Mouse (Mus musculus) liver, embryonic 12.5 days (tissue): Measurements from ENCODE around the gene Nmur1. TPM values are rescaled to one million over a fixed set of nuclear protein-coding genes. Genes with fewer than 3 reads are reported as not detected.

Source experiments
- ATAC-seq: fragments of 200-750 bp; cut with Nextera tagmentation; 2 replicates; pipeline ENCODE4 v1.8.0; 2017; ENCODE audit warnings: moderate number of reproducible peaks, mild to moderate bottlenecking, moderate library complexity
- H3K27ac ChIP-seq: fragments of 300-500 bp; sonication (generic); 2 replicates; pipeline ENCODE4 v1.5.1; 2016; ENCODE audit warnings: mild to moderate bottlenecking
- H3K27me3 ChIP-seq: fragments of 300-500 bp; sonication (generic); replicated peaks from 2 replicates; pipeline ENCODE4 v1.6.1; 2016; ENCODE audit warnings: mild to moderate bottlenecking, moderate library complexity
- H3K36me3 ChIP-seq: fragments of 300-500 bp; sonication (generic); 2 replicates; pipeline ENCODE4 v1.6.1; 2016; ENCODE audit warnings: mild to moderate bottlenecking, moderate library complexity
- H3K4me1 ChIP-seq: fragments of 300-500 bp; sonication (generic); 2 replicates; pipeline ENCODE4 v1.6.1; 2016
- H3K4me2 ChIP-seq: fragments of 300-500 bp; sonication (generic); 2 replicates; pipeline ENCODE4 v1.6.1; 2016; ENCODE audit warnings: mild to moderate bottlenecking, moderate library complexity
- H3K4me3 ChIP-seq: fragments of 300-500 bp; sonication (generic); 2 replicates; pipeline ENCODE4 v1.5.1; 2016; ENCODE audit warnings: mild to moderate bottlenecking, moderate library complexity
- H3K9ac ChIP-seq: fragments of 300-500 bp; sonication (generic); 2 replicates; pipeline ENCODE4 v1.6.1; 2016; ENCODE audit warnings: mild to moderate bottlenecking, moderate library complexity
- H3K9me3 ChIP-seq: fragments of 300-500 bp; sonication (generic); replicated peaks from 2 replicates; pipeline ENCODE4 v1.6.1; 2016; ENCODE audit warnings: mild to moderate bottlenecking, moderate library complexity
- WGBS: fragments of 180-500 bp; shearing (Covaris S2); methylation state at CpG from one replicate; pipeline ENCODE4 v1.1.7; 2016; ENCODE audit not compliant: insufficient replicate concordance; 5-methylcytosine and 5-hydroxymethylcytosine counted together
- polyA plus RNA-seq: library from polyadenylated mRNA; unstranded; fragments of >200 nt; fragmentation: Nextera tagmentation; extraction: Ambion mirVana; gene quantifications from 2 replicates; pipeline ENCODE4 v1.2.1, GENCODE M21; 2016

Gene Nmur1
- polyA plus RNA-seq, 1 experiment from 2014 or later = 0.19 TPM

DNA sequence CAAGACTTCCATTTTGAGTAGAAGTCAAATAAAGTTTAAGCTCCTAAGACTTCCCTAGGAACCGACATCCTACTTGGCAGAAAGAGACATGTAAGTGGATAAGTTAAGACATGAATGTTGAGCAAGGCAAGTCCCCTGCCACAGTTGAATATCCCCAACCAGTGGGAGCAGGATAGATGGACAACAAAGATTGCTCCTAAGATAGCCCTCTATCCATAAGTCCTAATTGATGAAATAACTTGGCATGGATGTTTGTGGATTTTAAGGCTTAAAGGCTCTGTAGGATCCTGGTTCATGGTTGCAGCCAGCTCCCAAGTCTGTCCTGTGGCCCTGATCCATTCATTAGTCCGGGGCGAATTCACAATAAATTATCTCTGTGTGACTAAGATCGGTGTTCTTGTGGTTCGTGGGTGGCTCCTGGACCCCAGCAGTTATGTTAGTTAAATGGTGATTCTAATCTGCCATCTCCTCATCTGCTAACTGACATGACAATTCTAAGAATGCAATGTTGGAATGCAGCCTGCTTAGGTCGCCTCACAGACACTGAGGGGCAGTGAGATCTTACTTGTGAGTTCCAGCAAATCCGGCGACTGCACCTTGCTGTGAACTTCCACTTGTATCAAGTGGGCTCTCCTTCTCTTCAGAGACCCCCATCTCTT is 25.8 kb downstream of the Nmur1 start:
- no peak for ATAC-seq
- Histone ChIP-seq H3K27ac (no peak overlapping the region), H3K4me2 (no peak overlapping the region), H3K4me3 (no peak overlapping the region), H3K9me3 (peaks cover 8% of the 10 kb centered on the region), H3K36me3 (no peaks in the 10 kb centered on the region), H3K4me1 (peaks cover 11% of the 10 kb centered on the region; the same call in 1 of the 2 replicates), H3K9ac (no peak overlapping the region), H3K27me3 (no peaks in the 10 kb centered on the region)
- WGBS = 34% methylated on average over 8 of the region's 8 CpGs

GRCm38 (mm10) chr1:86399322-86399721 is 26.7 kb downstream of the Nmur1 start:
- no peak overlapping the region for H3K27ac ChIP-seq
- no peaks in the 10 kb centered on the region for H3K9me3 ChIP-seq
- no peak overlapping the region for H3K9ac ChIP-seq
- no peak overlapping the region for H3K4me3 ChIP-seq
- 0 out of 2 replicates have a peak, but pooled peaks have one; percentile 35 for ATAC-seq
- WGBS = 33% methylated on average over 3 of the region's 3 CpGs
- no peaks in the 10 kb centered on the region for H3K27me3 ChIP-seq
- H3K4me1 ChIP-seq = peaks cover 11% of the 10 kb centered on the region; the same call in 1 of the 2 replicates
- no peaks in the 10 kb centered on the region for H3K36me3 ChIP-seq
- no peak overlapping the region for H3K4me2 ChIP-seq

DNA sequence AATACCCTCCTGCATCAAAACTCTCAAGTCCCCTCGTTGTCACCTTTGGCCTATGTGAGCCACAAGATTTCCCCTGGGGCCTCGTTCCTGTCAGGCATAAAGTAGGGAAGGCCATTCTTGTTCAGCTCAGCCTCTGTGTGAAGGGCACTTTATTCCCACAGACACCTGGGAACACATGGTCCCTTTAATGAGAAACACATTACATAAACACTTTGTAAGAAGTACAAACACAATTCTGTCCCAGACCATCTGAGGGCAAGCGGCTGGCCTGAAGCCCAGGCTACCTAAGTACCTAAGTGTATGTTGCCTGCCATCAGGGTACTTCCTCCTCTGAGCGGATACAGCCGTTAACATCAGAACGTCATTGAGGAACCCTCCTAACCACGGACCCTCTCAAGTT is 27.8 kb downstream of the Nmur1 start:
- H3K4me1 ChIP-seq = peaks cover 11% of the 10 kb centered on the region; the same call in 1 of the 2 replicates
- no peak overlapping the region for H3K4me3 ChIP-seq
- no peaks in the 10 kb centered on the region for H3K9me3 ChIP-seq
- WGBS = 34% methylated on average over 7 of the region's 7 CpGs
- H3K36me3 ChIP-seq = no peaks in the 10 kb centered on the region
- no peak overlapping the region for H3K9ac ChIP-seq
- H3K4me2 ChIP-seq = no peak overlapping the region
- no peak overlapping the region for H3K27ac ChIP-seq
- no peak for ATAC-seq
- H3K27me3 ChIP-seq = no peaks in the 10 kb centered on the region

- H3K27ac ChIP-seq = no peak overlapping the region
- H3K4me3 ChIP-seq = no peak overlapping the region
- H3K36me3 ChIP-seq = no peaks in the 10 kb centered on the region
- 70% methylated on average over 8 of the region's 8 CpGs for WGBS
- H3K9me3 ChIP-seq = no peaks in the 10 kb centered on the region
- no peak overlapping the region for H3K9ac ChIP-seq
- no peak for ATAC-seq
- peaks cover 11% of the 10 kb centered on the region; the same call in 1 of the 2 replicates for H3K4me1 ChIP-seq
- H3K27me3 ChIP-seq = no peaks in the 10 kb centered on the region
- no peak overlapping the region for H3K4me2 ChIP-seq
These were observed 28.4 kb downstream of the Nmur1 start for GRCm38 (mm10) chr1:86397621-86398020.

DNA sequence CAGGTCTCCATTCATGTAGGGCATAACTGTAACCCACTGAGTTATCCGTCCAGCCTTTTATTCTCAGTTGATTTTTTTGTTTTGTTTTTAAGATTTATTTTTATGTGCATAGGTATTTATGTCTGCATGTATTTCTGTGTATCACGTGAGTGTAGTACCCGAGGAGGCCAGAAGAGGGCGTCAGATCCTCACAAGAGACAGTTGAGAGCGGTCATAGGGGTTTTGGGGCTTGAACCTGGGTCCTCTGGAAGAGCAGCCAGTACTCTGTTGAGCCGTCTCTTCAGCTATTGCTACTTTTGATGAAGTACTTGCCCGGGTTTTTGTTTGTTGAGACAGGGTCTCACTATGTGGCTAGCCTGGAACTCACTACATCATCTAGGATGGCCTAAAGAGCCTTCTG is 30.1 kb downstream of the Nmur1 start:
- Histone ChIP-seq H3K36me3 (no peaks in the 10 kb centered on the region), H3K4me3 (no peak overlapping the region), H3K4me1 (peaks cover 11% of the 10 kb centered on the region; the same call in 1 of the 2 replicates), H3K27ac (no peak overlapping the region), H3K4me2 (no peak overlapping the region), H3K9ac (no peak overlapping the region), H3K27me3 (no peaks in the 10 kb centered on the region), H3K9me3 (no peaks in the 10 kb centered on the region)
- no peak for ATAC-seq
- WGBS = 60% methylated on average over 7 of the region's 7 CpGs

DNA sequence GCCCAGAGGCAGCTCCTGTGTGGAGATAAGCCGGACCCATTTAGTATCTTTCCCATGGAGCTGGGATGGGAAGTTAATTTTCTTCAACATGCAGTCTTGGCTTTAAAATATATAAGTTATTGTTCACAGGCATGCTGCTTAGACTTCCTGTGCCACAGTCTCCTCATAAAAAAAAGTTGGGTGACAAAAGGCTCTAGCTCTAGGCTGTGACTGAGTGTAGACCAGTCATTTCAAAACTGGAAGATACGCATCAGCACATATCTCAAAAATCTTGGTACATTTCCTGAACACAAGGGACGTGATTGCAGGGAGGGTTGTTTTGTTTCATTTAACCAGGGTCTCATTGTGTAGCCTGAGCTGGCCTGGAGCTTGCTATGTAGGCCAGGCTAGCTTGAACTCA is 31.8 kb downstream of the Nmur1 start:
- Histone ChIP-seq H3K27ac (no peak overlapping the region), H3K27me3 (no peaks in the 10 kb centered on the region), H3K9me3 (no peaks in the 10 kb centered on the region), H3K4me3 (no peak overlapping the region), H3K4me1 (no peaks in the 10 kb centered on the region), H3K9ac (no peak overlapping the region), H3K4me2 (no peak overlapping the region), H3K36me3 (no peaks in the 10 kb centered on the region)
- ATAC-seq = no peak
- 68% methylated on average over 3 of the region's 3 CpGs for WGBS

GRCm38 (mm10) chr1:86393219-86393618 is 32.8 kb downstream of the Nmur1 start:
- WGBS = 54% methylated on average over 3 of the region's 3 CpGs
- no peaks in the 10 kb centered on the region for H3K4me1 ChIP-seq
- ATAC-seq = no peak

GRCm38 (mm10) chr1:86391425-86391824 is 34.6 kb downstream of the Nmur1 start:
- H3K27ac ChIP-seq = no peak overlapping the region
- H3K4me1 ChIP-seq = no peaks in the 10 kb centered on the region
- H3K9ac ChIP-seq = no peak overlapping the region
- H3K4me2 ChIP-seq = no peak overlapping the region
- peaks cover 6% of the 10 kb centered on the region for H3K27me3 ChIP-seq
- WGBS = 69% methylated on average over 2 of the region's 2 CpGs
- no peak for ATAC-seq
- H3K9me3 ChIP-seq = no peaks in the 10 kb centered on the region
- H3K36me3 ChIP-seq = no peaks in the 10 kb centered on the region
- H3K4me3 ChIP-seq = no peak overlapping the region

More at GRCm38 (mm10) chr1:86393219-86393618, 32.8 kb downstream of the Nmur1 start:
- Histone ChIP-seq H3K4me2 (no peak overlapping the region), H3K27ac (no peak overlapping the region), H3K4me3 (no peak overlapping the region), H3K9me3 (no peaks in the 10 kb centered on the region), H3K9ac (no peak overlapping the region), H3K36me3 (no peaks in the 10 kb centered on the region), H3K27me3 (no peaks in the 10 kb centered on the region)

GRCm38 (mm10) chr1:86389230-86389629 is 36.8 kb downstream of the Nmur1 start:
- H3K9me3 ChIP-seq = no peaks in the 10 kb centered on the region
- H3K4me1 ChIP-seq = no peaks in the 10 kb centered on the region
- no peak for ATAC-seq
- H3K9ac ChIP-seq = no peak overlapping the region
- H3K4me3 ChIP-seq = no peak overlapping the region
- no peak overlapping the region for H3K4me2 ChIP-seq
- peaks cover 6% of the 10 kb centered on the region for H3K27me3 ChIP-seq
- H3K36me3 ChIP-seq = no peaks in the 10 kb centered on the region
- 1% methylated on average over 11 of the region's 11 CpGs for WGBS
- no peak overlapping the region for H3K27ac ChIP-seq

DNA sequence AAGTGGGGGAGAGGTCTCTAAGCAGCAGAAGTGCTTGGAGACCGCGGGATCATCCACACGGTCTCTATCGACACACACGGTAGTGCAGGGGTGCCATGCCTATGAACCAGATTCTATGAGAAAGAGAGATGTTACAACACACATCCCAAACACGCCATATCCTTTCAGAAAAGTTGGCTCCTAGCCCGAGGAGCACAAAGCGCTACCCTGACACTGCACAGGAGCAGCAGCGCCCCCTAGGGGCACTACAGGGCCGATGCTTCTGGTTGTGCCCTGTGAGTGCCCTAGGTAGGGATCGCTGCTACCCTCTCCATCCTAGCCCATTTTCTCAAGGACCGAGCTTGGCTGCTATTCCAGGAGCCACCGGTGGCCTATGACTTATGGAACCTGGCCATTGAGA is 45.0 kb downstream of the Nmur1 start:
- Histone ChIP-seq H3K9ac (peak overlapping the region; percentile 54; the same call in 1 of the 2 replicates), H3K27ac (no peak overlapping the region), H3K27me3 (no peaks in the 10 kb centered on the region), H3K9me3 (no peaks in the 10 kb centered on the region), H3K4me2 (peak overlapping the region; percentile 70), H3K4me3 (peak overlapping the region; percentile 43), H3K36me3 (no peaks in the 10 kb centered on the region), H3K4me1 (peaks cover 14% of the 10 kb centered on the region)
- peak; percentile 72 for ATAC-seq
- WGBS = 9% methylated on average over 13 of the region's 13 CpGs

DNA sequence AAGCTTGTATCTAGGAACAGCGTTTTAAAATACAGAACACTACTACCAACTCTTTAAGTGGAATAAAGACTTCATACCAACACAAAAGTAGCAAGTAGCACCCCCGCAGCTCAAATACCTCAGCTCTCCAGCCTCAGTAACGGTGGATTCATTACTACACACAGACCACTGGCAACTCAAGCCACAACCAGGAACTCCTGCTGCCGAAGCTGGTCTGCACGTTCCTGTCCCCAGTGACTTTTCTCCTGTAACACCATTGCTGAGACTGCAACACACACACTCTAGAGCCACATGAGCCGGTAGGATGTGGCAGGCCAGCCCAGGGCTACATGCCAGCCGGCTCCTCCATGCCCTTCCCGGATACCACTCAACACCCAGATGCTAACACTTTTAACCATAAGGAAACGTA is 46.9 kb downstream of the Nmur1 start:
- Histone ChIP-seq H3K36me3 (no peaks in the 10 kb centered on the region), H3K4me2 (no peak overlapping the region), H3K9ac (no peak overlapping the region), H3K4me1 (peaks cover 14% of the 10 kb centered on the region), H3K4me3 (no peak overlapping the region), H3K9me3 (no peaks in the 10 kb centered on the region), H3K27me3 (no peaks in the 10 kb centered on the region), H3K27ac (no peak overlapping the region)
- WGBS = 56% methylated on average over 9 of the region's 9 CpGs
- ATAC-seq = no peak

DNA sequence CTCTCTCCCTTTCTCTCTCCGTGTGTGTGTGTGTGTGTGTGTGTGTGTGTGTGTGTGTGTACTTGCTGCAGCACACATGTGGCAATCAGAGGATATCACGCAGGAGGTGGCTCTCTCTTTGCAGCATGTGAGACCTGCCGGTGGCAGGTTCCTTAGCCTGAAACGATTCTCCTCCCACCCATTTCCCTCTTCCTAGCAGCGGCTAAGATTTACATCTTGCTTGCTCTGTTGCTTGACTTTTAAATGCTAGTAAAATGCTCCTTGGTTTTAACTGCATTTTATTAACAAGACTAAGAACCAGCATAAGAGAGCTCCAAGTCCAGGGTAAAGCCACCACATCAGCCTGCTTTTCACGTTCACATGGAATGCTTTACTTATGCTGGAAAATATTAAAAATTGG is 47.4 kb downstream of the Nmur1 start:
- no peak overlapping the region for H3K4me3 ChIP-seq
- H3K27ac ChIP-seq = no peak overlapping the region
- H3K4me2 ChIP-seq = no peak overlapping the region
- WGBS = 47% methylated on average over 5 of the region's 6 CpGs
- no peak overlapping the region for H3K9ac ChIP-seq
- H3K36me3 ChIP-seq = no peaks in the 10 kb centered on the region
- ATAC-seq = no peak
- H3K9me3 ChIP-seq = no peaks in the 10 kb centered on the region
- H3K27me3 ChIP-seq = no peaks in the 10 kb centered on the region
- peaks cover 14% of the 10 kb centered on the region for H3K4me1 ChIP-seq

GRCm38 (mm10) chr1:86376354-86376753 is 49.7 kb downstream of the Nmur1 start:
- Histone ChIP-seq H3K9me3 (no peaks in the 10 kb centered on the region), H3K4me2 (no peak overlapping the region), H3K36me3 (no peaks in the 10 kb centered on the region), H3K9ac (no peak overlapping the region), H3K27me3 (no peaks in the 10 kb centered on the region), H3K4me1 (peaks cover 14% of the 10 kb centered on the region), H3K27ac (no peak overlapping the region), H3K4me3 (no peak overlapping the region)
- no peak for ATAC-seq
- 72% methylated on average over 5 of the region's 5 CpGs for WGBS
